Mouse (Mus musculus) cerebellum, adult 9-11 months (tissue): ENCODE measurements around the gene Serpinc1.
"Not testable (repeated sequence)": the region's sequence is repeated elsewhere in the genome, so short reads cannot be mapped to it uniquely, and the experiment has no call there.

Source experiments
- DNase-seq: peaks from one replicate; pipeline ENCODE4 v3.0.0; 2022

Gene Serpinc1

DNA sequence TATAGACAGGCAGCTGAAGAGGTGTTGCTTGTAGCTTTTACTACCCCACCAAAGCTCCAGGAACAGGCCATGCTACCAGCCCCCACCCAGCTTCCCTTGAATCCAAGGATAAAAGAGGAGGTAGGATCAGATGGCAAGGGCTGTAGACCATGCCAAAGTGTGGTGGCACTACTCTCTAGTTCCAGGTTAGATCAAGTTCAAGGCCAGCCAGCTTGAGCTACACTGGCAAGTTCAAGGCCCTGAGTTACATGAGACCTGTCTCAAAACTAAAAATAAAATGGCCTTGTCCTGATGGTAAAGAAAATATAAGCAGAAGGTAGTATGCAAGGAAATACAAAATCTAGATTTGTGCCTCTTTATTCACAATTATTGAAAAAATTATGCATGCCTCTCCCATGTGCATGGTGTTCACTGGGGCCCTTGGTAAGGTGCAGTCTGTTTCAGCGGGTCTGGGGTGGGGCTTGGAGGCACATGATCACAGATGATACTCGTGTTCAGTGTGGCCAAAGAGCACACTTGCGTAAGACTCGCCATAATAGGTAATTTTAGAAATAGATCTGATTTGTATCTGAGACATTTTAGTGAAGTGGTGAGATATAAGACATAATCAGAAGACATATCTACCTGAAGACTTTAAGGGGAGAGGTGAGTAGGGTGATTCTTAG, at the start of gene Serpinc1:
TSS of gene Serpinc1 (plus strand) at position 515 of the 665 bp plus-strand sequence.
- no peak for DNase-seq

DNA sequence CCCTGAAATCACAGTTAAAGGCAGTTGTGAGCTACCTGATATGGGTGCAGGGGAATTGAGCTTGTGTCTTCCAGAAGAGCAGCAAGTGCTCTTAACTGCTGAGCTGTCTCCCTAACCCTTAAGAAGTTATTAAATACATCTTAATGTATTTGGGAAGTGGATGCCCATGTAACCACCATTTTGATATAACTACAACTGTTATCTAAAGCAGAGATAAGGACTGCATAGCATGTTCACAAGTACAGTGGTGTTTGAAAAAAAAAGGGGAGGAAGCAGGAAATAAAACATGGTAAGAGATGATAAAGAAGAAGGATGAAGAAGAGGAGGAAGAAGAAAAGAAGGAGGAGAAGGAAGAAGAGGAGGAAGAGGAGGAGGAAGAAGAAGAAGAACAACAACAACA, 47.1 kb upstream of the Serpinc1 start:
- DNase-seq, result no peak

DNA sequence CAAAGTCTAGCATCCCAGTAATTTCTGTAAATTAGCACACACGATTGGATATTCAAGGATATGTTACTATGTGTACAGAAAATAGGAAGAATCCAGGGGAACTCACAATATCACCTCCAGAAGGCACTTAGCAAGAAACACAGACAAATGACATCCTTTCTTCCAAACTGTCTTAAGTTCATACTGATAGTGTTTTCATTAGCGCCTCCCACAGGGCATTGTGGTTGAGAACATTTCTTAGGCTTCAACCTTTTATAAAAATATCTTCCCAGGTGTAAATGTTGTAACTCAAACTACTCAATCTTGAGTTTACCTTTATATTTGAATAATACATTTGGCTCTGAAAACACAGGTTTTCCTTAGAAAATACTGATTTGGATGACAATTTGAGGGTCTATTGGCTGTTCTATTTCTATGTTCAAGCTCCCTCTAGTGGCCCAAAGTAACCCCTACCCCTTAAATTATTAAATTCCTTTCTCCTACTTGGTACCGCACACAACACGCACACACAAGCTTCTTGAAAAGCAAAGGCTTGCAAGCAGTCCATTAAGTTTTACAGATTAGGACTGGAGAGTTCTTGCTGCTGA, 44.4 kb upstream of the Serpinc1 start:
- DNase-seq, result no peak

DNA sequence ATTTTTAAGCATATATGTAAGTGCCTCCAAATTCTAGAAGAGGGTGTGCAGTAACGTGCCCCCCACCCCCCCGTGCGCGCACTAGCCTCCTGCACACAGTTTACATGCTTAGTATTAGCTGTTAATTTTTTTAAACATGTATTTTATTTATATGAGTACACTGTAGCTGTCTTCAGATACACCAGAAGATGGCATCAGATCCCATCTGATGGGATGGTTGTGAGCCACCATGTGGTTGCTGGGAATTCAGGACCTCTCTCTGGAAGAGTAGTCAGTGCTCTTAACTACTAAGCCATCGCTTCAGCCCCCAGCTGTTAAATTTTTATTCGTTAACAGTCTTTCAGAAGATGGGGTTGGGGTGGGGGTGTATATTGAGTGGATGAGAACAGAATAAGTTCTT, 42.8 kb upstream of the Serpinc1 start:
- no peak for DNase-seq

DNA sequence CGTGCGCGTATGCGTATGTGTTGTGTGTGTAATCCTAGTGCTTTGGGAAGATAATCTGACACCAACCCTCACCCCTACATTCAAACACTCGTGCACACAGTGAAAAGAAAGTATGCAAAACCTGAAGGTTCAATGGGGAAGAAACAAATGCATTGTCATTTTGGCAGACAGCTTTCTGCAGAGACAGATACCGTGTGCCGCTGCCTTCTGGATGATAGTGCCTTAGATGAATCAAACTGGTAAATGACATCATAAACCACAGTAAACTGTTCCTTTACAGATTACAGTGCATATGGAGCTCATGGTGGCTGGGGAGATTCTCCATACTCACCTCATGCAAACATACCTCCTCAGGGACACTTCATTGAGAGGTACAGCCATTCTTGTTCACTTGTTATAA, 15.2 kb upstream of the Serpinc1 start:
- no peak for DNase-seq

DNA sequence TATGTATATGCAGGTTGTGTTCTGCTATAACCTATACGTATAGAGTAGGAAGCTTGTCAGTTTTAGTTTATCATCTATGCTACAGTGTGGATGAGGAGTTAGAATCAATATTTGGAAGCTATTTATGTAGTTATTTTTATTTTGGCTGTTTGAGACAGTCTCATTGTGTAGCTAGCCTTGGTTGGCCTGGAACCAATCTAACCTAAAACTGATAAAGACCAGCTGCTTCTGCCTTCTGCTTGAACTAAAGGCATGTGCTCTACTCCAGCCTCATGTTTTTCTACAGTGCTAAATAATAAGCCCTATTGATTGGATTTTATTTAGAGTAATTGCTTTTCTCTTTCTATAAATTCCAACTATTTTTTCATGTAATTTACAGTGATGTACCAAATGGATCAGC, 11.1 kb upstream of the Serpinc1 start:
- DNase-seq, result peak; percentile 10

DNA sequence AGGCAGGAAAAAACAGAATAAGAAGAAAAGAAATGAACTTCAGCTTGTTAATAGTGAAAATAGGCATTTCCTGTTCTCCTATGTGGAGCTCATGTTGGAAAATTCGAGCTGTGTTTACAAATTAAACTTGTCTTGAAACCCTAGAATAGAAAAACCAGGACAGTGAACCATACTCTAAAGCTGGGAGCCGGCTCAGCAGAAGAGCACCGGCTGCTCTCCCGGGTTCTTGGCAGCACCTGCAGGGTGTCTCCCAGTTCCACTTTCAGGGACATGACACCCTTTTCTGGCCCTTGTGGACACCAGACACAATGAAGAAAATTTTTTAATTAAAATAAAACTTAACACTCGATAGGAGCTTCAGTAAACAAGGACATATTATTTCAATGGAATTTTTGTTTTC, 9.7 kb upstream of the Serpinc1 start:
- DNase-seq, result peak; percentile 20

DNA sequence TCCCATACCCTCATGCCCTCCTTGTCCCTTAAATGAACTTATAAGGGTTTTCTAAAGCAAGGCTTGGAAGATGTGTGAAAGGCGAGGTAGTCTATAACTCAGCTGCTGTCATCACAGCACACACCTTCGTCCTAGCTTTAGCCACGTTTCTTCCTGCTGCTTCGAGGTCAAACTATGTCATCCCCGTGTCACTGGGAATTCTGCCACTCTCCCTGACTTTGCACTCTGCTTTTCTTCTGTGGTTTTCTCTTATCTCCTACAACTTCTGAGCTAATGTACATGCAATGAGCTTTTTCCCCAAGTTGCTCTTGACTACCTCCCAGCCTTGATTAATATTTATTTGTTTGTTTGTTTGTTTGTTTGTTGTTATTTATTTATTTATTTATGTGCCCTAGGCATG, 1.6 kb downstream of the Serpinc1 start:
- DNase-seq, result no peak

DNA sequence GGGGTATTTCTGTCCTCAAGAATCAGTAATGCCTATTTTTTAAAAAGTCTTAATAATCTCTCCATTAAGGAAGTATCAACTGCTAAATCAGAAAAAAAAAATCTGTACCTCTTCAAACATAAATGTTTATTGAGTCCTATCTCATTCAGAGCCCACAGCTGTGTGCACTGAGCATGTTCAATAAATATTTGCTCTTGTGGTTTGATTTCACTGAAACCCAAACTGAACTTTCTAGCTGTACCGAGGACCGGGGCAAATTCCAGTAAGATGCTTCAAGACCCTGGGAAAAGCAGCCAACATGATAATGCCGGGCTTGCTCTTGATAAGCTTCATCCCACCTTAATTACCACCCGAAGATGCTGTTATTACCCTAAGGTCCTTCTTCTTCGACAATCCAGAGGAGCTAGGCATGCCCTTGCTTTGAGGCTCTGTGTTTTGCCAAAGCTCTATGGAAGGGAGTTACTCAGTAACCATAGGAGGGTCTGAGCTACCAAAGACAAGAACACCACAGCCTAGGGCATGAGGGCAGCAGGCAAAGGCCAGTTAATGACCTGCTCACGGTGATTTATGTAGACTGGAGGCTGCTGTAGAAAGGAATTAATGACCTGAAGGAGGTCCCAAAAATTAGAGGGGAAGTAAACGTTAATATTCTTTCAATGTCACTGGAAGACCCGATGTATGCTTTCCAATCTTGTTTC, 2.3 kb downstream of the Serpinc1 start:
- DNase-seq, result no peak

DNA sequence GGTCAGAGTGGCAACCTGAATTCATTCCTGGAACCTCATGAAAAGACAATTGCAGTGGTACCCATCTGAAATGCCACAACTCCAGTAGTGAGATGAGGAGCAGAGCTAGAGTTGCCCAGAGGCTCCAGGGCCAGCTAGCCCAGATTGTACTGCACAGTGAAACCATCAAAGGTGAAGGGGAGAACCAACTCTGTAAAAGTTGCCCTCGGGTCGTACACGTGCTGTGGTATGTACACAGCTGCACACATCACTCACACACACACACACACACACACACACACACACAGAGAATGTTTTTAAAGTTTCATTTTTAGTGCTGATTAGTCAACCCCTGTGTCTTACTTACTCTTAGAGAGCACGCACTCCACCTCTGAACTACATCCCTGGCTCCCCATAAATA, 3.0 kb downstream of the Serpinc1 start:
- no peak for DNase-seq

DNA sequence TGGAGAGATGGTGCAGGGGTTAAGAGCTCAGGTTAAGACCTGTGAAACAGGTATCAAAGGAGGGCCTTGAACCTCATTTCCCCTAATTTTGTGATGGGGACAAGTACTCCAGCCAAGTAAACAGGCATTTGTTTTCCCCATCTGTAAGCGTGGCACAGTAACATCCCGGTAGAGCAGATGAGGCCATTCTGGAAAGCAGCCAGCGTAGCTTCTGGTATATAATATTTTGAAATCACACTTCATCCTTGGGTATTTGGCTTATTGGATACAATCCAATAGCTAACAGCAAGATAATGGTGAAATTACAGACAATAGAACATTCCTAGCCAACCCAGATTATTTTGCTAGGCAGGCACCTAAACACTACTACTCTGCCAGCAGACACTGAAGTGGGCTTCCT, 4.5 kb downstream of the Serpinc1 start:
- no peak for DNase-seq

DNA sequence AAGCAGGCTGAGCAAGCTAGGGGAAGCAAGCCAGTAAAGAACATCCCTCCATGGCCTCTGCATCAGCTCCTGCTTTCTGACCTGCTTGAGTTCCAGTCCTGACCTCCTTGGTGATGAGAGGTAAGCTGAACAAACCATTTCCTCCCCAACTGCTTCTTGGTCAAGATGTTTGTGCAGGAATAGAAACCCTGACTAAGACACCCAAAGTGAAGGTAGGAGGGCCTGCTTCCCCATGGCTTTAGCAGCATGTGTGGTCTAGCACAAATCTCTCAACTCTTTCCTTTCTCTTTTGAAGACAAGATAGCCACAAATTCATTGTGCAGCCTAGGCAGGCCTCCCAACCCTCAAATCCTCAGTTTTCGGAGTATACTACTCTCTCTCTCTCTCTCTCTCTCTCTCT, 6.3 kb downstream of the Serpinc1 start:
- DNase-seq, result not testable (repeated sequence)

DNA sequence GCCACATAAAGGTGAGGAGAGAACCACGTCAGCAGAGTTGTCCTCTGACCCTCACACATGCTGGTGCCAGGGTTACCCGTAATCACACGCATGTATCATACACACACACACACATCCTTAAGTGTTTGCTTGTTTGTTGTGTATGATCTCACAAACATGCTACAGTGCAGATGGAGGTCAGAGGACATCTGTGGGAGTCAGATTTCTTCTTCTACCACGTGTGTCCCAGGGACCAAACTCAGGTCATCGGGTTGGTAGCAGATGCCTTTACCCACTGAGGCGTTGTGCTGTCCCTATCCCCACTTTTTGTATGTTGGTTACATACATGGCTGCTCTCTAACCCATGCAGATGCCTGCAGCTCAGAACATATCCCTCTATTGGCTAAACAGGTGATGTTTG, 7.1 kb downstream of the Serpinc1 start:
- DNase-seq, result no peak

DNA sequence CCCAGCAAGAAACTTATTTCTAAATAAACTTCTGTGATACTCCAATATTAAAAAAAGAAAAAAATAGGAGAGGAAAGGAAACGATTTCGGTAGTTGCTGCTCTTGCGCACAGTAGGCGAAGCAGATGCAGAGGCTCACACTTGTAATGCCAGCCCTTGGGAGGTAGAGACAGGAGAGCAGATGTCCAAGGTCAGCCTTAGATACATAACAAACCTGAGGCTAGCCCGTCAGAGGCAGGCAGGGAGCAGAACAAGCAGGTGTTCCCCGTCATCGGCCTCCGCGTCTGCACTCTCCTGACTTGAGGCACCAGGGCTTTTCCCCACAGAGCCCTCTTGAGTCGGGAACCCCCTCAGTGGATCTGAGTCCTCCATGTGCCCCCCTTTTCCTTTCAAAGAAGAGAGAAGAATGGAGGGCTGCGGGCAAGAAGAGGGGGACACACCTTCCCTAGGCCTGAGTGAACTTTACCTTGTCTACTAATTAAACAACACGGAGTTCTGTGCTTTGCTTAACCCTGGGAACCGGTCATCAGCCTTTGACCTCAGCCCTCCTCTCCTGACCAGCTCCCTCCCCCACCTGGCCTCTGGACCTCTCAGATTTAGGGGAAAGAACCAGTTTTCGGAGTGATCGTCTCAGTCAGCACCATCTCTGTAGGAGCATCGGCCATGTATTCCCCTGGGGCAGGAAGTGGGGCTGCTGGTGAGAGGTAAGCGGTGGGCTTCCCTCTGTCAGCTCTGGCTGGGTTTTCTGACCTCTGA, 8.7 kb downstream of the Serpinc1 start:
- DNase-seq, result no peak

DNA sequence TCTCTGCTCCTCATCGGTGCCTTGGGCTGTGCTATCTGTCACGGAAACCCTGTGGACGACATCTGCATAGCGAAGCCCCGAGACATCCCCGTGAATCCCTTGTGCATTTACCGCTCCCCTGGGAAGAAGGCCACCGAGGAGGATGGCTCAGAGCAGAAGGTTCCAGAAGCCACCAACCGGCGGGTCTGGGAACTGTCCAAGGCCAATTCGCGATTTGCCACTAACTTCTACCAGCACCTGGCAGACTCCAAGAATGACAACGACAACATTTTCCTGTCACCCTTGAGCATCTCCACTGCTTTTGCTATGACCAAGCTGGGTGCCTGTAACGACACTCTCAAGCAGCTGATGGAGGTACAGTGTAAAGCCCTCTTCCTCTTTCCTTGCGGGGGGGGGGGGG, 11.0 kb downstream of the Serpinc1 start:
- DNase-seq, result no peak

DNA sequence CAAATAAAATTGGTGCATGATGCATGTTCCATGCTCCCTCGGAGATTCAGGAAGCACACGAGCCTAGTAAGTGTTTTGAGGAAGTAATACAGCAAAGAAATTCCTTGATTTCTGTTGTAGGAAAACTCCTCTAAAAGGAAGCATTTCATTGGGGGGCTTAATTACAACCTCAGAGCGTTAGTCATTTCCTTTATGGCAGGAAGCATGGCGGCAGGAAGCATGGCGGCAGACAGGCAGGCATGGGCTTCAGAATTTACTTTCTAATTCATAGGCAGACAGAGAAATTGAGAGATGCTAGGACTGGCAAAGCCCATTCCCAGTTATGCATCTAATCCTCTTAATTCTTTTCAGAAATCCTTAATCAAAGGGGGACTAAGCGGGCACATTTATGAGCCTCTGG, 15.5 kb downstream of the Serpinc1 start:
- DNase-seq, result no peak

DNA sequence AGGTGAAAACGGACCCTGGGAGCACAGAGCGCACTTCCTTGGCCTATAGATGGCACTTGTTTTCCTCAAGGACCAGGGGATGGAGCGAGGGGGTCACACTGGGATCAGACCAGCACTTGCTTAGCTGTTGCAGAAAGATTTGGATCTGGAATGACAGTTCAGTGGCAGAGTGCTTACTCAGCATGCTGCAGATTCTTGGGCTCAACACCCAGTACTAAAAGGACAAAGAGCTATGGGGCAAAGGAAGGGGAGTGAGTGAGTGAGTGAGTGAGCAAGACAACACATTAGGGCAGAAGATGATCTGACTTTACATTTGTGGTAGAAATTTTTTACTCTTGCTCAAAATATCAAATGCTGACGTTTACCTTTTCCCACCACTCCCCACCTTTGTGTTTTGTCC, 26.6 kb downstream of the Serpinc1 start:
- no peak for DNase-seq

DNA sequence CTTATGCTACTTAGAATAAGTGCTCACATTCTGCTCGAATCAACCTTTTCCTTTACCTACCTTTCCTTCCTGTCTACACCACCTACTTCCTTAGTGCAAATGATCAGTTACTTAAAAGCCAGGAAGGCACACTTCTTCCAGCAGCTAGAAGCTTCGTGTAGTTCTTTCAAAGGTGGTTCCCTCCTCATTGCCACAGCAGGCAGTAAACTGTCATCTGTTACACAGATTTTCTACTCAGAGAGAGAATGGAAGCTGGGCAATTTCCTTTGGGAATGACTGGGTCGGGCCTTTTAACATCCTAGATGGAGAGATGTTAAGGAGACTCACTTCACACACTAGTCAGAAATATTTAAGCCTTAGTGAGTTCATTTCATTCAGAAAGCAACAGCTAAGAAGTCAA, 27.1 kb downstream of the Serpinc1 start:
- no peak for DNase-seq

DNA sequence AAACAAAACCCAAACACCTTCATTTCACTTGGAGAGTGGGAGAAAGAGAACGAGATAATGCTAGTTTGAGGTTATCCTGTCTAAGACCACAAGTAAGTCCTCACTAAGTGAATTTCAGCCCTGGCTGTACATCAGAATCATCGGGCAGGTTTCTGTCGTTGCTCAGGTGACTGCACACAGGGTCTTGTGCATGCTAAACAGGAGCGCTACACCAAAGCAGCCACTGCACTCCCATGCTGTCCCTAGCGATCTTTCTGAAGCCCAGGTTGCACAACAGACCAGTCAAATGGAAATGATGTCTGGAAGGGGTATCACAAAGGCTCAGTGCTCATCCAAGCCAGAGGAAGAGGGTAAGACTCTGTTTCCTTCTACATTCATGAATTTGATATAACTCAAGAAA, 28.1 kb downstream of the Serpinc1 start:
- no peak for DNase-seq

DNA sequence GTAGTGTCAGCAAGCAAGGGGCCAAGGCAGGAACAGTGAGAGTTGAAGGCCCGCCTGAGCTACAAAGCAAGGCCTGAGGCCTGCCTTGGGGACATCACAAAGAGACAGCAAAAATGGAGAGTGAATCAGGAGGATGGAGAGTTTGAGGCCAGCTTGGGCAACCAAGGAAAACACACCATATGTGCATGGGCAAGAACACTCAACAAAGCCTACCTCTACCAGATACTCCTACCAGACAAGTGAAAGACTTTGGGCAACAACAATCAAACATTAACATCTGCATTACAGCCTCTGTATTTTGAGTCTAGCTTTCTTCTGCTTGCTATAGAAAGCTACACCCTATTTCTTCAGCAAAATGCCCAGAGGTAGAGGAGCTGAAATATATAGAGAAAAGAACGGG, 29.7 kb downstream of the Serpinc1 start:
- DNase-seq, result no peak

DNA sequence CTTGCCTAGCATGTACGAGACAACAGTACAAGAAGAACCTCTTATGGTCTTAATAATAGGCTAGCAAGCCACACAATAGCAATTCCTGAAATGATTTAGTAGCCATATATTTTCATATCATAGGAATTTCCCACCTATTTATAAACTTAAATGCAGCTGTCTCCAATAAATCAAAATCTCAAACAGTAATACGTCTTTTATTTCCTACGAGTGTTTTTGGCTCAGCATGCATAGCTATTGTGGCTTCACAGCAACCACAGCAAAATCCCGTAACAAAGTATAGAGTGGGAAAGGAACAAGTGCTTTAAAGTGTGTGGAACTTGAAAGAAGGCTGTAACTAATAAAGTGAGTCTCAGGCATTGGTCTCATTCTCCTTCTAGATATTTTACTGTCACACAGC, 32.1 kb downstream of the Serpinc1 start:
- no peak for DNase-seq

DNA sequence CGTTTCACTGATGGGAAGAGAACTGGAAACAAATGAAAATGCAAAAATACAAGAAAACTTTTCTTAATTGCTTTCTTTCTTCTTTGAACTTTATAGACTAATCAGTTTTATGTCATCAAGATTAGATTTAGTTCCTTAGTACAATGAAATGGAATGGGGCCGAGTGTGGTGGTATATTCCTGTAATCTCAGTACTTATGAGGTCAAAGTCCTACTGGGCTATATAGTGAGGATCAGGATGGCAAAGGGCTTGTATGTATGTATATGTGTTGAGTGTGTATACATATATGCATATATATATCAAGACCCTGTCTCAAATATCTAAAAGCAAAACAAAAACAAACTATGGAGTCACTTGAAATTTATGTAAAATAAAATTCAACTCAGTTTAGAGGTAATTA, 38.0 kb downstream of the Serpinc1 start:
- no peak for DNase-seq

DNA sequence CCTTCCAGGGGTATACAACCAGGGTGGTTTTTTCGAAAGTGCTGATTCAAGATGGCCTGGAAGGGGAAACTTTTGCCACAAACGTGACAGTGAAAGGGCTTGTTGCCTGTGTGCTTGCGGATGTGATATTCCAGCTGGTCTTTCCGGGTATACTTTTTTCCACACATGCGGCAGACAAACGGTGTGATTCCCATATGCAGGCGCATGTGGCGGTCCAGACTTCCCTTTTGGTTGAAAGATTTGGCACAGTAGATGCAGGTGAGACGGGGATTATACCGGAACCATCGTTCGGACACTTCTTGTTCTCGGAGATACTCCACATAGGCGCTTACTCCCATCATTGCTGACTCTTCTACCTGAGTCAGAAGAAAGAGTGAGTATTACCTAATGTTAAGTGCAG, 41.7 kb downstream of the Serpinc1 start:
- no peak for DNase-seq
